Mouse (Mus musculus) CH12.LX (cell line): ENCODE results near the gene 4921507P07Rik. TPM values are rescaled to one million over a fixed set of nuclear protein-coding genes. Genes with fewer than 3 reads are reported as not detected.
"Not testable (repeated sequence)": the region's sequence is repeated elsewhere in the genome, so short reads cannot be mapped to it uniquely, and the experiment has no call there.

ENCODE experiments used
- DNase-seq: peaks from one replicate; pipeline ENCODE4 v3.0.0-alpha.2; 2013; ENCODE audit errors: extremely low read depth
- H3K27ac ChIP-seq: 2 replicates; pipeline ENCODE4 v1.5.1; 2012; ENCODE audit warnings: low read depth, mild to moderate bottlenecking, control low read depth, moderate library complexity; ENCODE audit not compliant: insufficient read depth
- H3K27me3 ChIP-seq: replicated peaks from 2 replicates; pipeline ENCODE3; 2012; ENCODE audit warnings: inconsistent platforms
- H3K36me3 ChIP-seq, 2 experiments: replicated peaks in 1 of 2; 2 replicates each; pipeline versions ENCODE3 to v1.6.1; 2012; ENCODE audit warnings: inconsistent platforms in 1 of 2, low read length in 1 of 2, mild to moderate bottlenecking in 1 of 2, mixed read lengths in 1 of 2, moderate library complexity in 1 of 2; ENCODE audit not compliant: control insufficient read depth in 1 of 2, insufficient read depth in 1 of 2
- H3K4me1 ChIP-seq, 2 experiments: 2 replicates each; pipeline ENCODE4 v1.6.1; 2012; ENCODE audit warnings: inconsistent platforms in 1 of 2, moderate library complexity in 1 of 2; ENCODE audit not compliant: insufficient read depth in 2 of 2, control insufficient read depth in 1 of 2
- H3K4me2 ChIP-seq: 2 replicates; pipeline ENCODE4 v1.6.1; 2012; ENCODE audit warnings: low read depth, mild to moderate bottlenecking, control low read depth; ENCODE audit not compliant: poor library complexity, insufficient read depth, severe bottlenecking
- H3K4me3 ChIP-seq, 3 experiments: fragments of 150-350 bp in 1 of 3; sonication (generic) in 1 of 3; replicated peaks in 1 of 3; 2 replicates each; pipeline versions ENCODE3 to v1.5.1; 2011 to 2012; ENCODE audit warnings: low read depth in 2 of 3, low read length in 2 of 3, mild to moderate bottlenecking in 2 of 3, moderate library complexity in 2 of 3, control low read depth in 1 of 3, improper control_type of control experiment in 1 of 3, inconsistent platforms in 1 of 3, mixed read lengths in 1 of 3; ENCODE audit not compliant: poor library complexity in 1 of 3
- H3K79me2 ChIP-seq: replicated peaks from 2 replicates; pipeline ENCODE4 v1.6.1; 2012; ENCODE audit warnings: mild to moderate bottlenecking, moderate library complexity; ENCODE audit not compliant: control insufficient read depth, poor library complexity, insufficient read depth, severe bottlenecking; ENCODE audit errors: extremely low read depth
- H3K9ac ChIP-seq: 2 replicates; pipeline ENCODE4 v1.6.1; 2012; ENCODE audit warnings: low read depth, mild to moderate bottlenecking, control low read depth, moderate library complexity; ENCODE audit not compliant: insufficient read depth
- H3K9me3 ChIP-seq: replicated peaks from 2 replicates; pipeline ENCODE3; 2012; ENCODE audit warnings: low read length, inconsistent platforms, mixed read lengths
- CTCF ChIP-seq, 2 experiments: IDR thresholded peaks in 1 of 2; conservative IDR thresholded peaks in 1 of 2; 2 replicates each; pipeline ENCODE4 v1.5.1; 2011 to 2012; ENCODE audit warnings: low read depth in 2 of 2, low read length in 2 of 2, improper control_type of control experiment in 1 of 2, inconsistent platforms in 1 of 2, mild to moderate bottlenecking in 1 of 2, moderate library complexity in 1 of 2
- MAX ChIP-seq: IDR thresholded peaks from 2 replicates; pipeline ENCODE4 v1.6.1; 2011; ENCODE audit warnings: low read length, improper control_type of control experiment
- MEF2A ChIP-seq: IDR thresholded peaks from 2 replicates; pipeline ENCODE4 v1.6.1; 2014; ENCODE audit warnings: low read depth, mild to moderate bottlenecking, inconsistent platforms, low read length, improper control_type of control experiment, borderline replicate concordance
- PAX5 ChIP-seq: IDR thresholded peaks from 2 replicates; pipeline ENCODE4 v1.6.1; 2012; ENCODE audit warnings: low read length, inconsistent platforms, mixed read lengths
- RAD21 ChIP-seq: IDR thresholded peaks from 2 replicates; pipeline ENCODE4 v1.6.1; 2011; ENCODE audit warnings: low read depth, mild to moderate bottlenecking, low read length, improper control_type of control experiment, moderate library complexity
- SMC3 ChIP-seq: IDR thresholded peaks from 2 replicates; pipeline ENCODE4 v1.6.1; 2011; ENCODE audit warnings: low read depth, low read length, improper control_type of control experiment
- TBP ChIP-seq: conservative IDR thresholded peaks from 2 replicates; pipeline ENCODE4 v1.6.1; 2011; ENCODE audit warnings: low read depth, low read length, improper control_type of control experiment
- ZMIZ1 ChIP-seq: IDR thresholded peaks from 2 replicates; pipeline ENCODE4 v1.6.1; 2012; ENCODE audit warnings: low read depth, mild to moderate bottlenecking, inconsistent platforms, low read length, improper control_type of control experiment
- dilution Hi-C: fragments of 300-500 bp; cut with MboI; formaldehyde crosslinking; loops from 2 replicates; pipeline ENCODE4 v1.14.3; 2020; ENCODE audit warnings: low sequenced_read_pairs; ENCODE audit not compliant: extremely low pct_unique_long_range_greater_than_20kb, extremely low pct_ligation_motif_present
- in situ Hi-C: fragments of 300-500 bp; cut with MboI; formaldehyde crosslinking; loops from 3 replicates; pipeline ENCODE4 v1.14.3; 2019; ENCODE audit warnings: low sequenced_read_pairs, low pct_ligation_motif_present, low pct_unique_long_range_greater_than_20kb, mixed read lengths
- polyA plus RNA-seq: library from polyadenylated mRNA; unstranded; fragments of >175 nt; gene quantifications from 2 replicates; pipeline ENCODE4 v1.2.1, GENCODE M21; 2012; ENCODE audit warnings: low read depth; ENCODE audit not compliant: insufficient read length
- total RNA-seq, 2 experiments: library from RNA; depleted of rRNA; stranded (reverse); fragments of 300-350 nt in 1 of 2; fragments of >200 nt in 1 of 2; gene quantifications; 2 replicates each; pipeline ENCODE4 v1.2.3; 2012 to 2014

The 4921507P07Rik gene
- total and polyA plus RNA-seq, 3 experiments = 0.13 TPM; not detected in 2

GRCm38 (mm10) chr6:50639656-50640055 lies 43.2 kb upstream of the 4921507P07Rik start:
- H3K4me2 ChIP-seq = no peak overlapping the region
- H3K4me1 ChIP-seq = peaks cover 0 to 14% of the 10 kb centered on the region in 2 experiments; a peak in 2 of 4 replicates
- H3K27me3 ChIP-seq = no peaks in the 10 kb centered on the region
- H3K9me3 ChIP-seq = no peaks in the 10 kb centered on the region
- no peak overlapping the region for H3K9ac ChIP-seq
- H3K4me3 ChIP-seq = no peak overlapping the region
- H3K36me3 ChIP-seq = no peaks in the 10 kb centered on the region
- no peak overlapping the region for H3K27ac ChIP-seq
- no peaks in the 10 kb centered on the region for H3K79me2 ChIP-seq
- in situ Hi-C loops (no loop called here), dilution Hi-C loops (no loop called here)
- TF ChIP-seq PAX5 (no peak), MAX (no peak), ZMIZ1 (no peak), MEF2A (no peak), TBP (no peak), SMC3 (no peak), RAD21 (no peak)
- DNase-seq = no peak

- H3K79me2 ChIP-seq, H3K9me3 ChIP-seq, H3K36me3 ChIP-seq, H3K4me2 ChIP-seq, dilution Hi-C loops, H3K4me3 ChIP-seq, H3K27me3 ChIP-seq, H3K9ac ChIP-seq, DNase-seq, H3K4me1 ChIP-seq, H3K27ac ChIP-seq, in situ Hi-C loops: not testable (repeated sequence)
Observed at GRCm38 (mm10) chr6:50626170-50626569, 29.7 kb upstream of the 4921507P07Rik start.

GRCm38 (mm10) chr6:50618273-50618672 lies 21.8 kb upstream of the 4921507P07Rik start:
- H3K27me3 ChIP-seq = not testable (repeated sequence)

GRCm38 (mm10) chr6:50601620-50602019 lies 5.2 kb upstream of the 4921507P07Rik start:
- Histone ChIP-seq H3K4me2 (no peak overlapping the region), H3K4me3 (no peak overlapping the region), H3K79me2 (no peaks in the 10 kb centered on the region), H3K27me3 (peaks cover 14% of the 10 kb centered on the region), H3K9me3 (no peaks in the 10 kb centered on the region), H3K27ac (no peak overlapping the region), H3K4me1 (peaks cover 0 to 4% of the 10 kb centered on the region in 2 experiments; a peak in 1 of 4 replicates), H3K9ac (no peak overlapping the region), H3K36me3 (no peaks in the 10 kb centered on the region)
- TF ChIP-seq MEF2A = no peak
- TF ChIP-seq CTCF (conservative IDR thresholded peaks at IDR 0.05 in 1 of 2, IDR thresholded peaks at IDR 0.05 in 1 of 2; ENCODE audit: low read depth in 2 of 2, low read length in 2 of 2) = peak; percentile 77 to 86
- dilution Hi-C loops (no loop called here), in situ Hi-C loops (no loop called here)
- peak; percentile 87 for DNase-seq

More at GRCm38 (mm10) chr6:50618273-50618672, 21.8 kb upstream of the 4921507P07Rik start:
- DNase-seq, dilution Hi-C loops, H3K79me2 ChIP-seq, H3K9me3 ChIP-seq, H3K27ac ChIP-seq, H3K4me3 ChIP-seq, H3K9ac ChIP-seq, H3K36me3 ChIP-seq, in situ Hi-C loops, H3K4me1 ChIP-seq, H3K4me2 ChIP-seq: not testable (repeated sequence)
